Mouse (Mus musculus): ENCODE measurements around the gene A430078G23Rik.
"Not testable (repeated sequence)": the region's sequence is repeated elsewhere in the genome, so short reads cannot be mapped to it uniquely, and the experiment has no call there.

The A430078G23Rik gene

DNA sequence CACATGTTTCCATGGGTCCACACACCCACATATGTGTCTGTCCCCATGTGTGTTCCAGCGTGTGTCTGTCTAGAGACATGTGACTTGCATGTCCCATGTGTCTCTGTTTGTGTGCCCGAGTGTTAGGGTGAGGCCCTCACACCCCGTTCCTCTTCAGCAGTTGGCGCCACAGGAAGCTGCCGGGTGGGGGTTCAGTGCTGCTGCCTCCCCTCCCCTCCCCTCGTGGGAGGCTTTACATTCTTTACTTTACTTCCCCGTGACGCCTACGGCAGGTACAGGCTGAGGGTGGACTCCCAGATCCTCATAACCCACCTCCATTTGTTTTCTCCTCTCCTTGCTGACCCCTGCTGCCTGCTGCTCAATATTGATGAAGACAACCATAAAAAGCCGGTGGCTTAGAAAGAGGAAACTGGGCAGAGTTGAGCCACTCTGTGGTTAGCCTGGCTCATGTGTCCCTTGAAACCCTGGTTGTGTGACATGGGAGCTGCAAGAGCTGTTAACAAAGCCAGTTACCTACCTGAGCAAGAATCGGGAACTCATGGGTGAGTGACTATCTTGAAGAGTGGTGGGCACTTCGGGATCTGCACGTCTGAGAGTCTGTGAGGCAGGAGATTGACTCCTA is at the start of gene A430078G23Rik:
Gene A430078G23Rik (plus strand): TSS at position 227 of the 622 bp plus-strand sequence.
- no peak for DNase-seq

DNA sequence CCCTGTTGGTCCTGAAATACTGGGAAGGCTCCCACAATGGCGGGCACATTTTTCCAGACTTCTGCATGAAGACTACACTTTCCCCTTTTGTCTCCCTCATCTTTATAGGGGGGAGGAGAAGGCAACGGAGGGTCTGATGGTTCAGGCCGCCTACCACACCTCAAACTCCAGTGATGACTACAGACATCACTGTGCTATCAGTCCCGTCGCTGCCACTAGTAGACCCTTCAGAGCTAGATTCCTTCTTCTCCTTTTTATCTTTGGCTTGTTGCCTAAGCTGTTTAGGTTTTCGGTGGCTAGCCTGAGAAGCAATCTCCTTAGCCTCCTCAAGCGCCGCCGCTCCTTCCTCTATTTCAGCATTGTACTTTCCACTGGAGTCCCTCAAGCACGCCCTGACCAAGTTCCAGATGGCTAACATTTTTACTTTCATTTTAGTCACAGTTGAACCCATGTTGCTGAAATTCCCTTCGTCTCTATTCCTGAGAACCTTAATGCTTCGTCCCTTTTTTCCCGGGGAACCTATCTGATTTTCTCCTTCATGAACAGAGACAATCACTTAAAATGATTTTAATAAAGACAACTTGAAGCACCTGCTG is 44.9 kb upstream of the A430078G23Rik start:
- not testable (repeated sequence) for DNase-seq

DNA sequence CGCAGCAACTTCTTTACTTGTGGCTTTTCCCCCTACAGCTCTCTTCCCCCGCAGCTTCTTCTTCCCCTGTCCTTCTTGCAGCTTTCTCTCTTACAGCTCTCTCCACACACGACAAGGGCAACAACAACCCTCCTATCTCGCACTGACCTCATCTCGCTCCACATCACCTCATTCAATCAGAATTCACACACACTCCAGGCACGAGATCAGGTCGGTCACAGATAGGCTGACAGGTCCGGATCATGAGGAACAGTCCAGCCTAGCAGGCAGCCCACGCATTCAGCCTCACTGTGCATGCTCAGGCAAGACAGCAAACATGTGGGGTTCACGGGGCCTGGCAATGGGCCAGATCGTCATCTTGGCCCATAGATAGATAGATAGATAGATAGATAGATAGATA is 43.6 kb upstream of the A430078G23Rik start:
- no peak for DNase-seq

DNA sequence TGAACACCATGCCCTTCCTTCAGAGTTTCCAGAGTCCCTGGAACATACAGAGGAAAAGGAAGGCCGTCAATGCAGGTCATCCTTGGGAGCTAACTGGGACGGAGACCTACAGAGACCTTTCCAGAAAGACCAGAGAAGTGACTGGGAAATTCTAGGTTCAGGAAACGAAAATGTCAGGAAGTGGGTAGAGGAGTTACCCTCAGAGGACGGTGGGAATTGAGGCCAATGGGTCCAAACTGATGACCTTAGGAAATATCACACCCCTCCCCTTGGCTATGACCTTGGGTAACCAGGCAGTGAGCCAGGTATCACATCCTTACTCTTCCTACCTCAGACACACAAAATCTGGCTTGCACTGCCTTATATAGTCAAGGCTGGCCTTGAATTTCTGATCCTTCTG is 41.7 kb upstream of the A430078G23Rik start:
- DNase-seq: no peak

DNA sequence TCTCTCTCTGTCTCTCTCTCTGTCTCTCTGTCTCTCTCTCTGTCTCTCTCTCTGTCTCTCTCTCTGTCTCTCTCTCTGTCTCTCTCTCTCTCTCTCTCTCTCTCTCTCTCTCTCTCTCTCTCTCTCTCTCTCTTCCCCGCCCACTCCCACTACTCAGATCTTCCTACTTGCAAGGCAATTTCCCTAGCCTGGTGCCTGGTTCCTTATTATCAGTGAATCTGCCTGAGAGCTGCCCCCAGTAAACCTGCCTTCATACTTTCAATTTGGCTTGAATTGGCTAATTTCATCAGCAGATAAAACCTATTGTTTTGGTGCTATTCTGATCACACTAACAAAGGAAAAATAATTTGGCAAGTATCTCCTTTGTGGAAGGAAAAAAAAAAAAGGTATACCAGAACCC is 39.8 kb upstream of the A430078G23Rik start:
- not testable (repeated sequence) for DNase-seq

DNA sequence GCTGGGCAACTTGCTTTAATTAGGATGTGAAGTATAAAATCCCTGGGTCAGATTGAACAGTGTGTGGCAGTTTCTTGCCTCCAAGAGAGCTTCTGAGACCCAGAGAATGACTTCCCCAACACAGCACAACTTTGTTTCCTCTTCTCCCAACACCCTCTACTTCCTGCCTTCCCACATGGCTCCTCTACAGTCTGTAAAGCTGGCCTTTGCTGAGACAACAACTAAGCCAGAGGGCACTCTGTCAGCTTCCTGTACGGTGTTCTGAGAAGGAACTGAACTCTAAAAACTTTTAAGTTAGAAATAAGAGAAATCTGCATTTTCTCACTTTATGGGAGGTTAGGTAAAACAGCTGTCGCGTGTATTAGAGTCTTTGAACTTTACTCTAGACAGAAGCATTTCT is 39.4 kb upstream of the A430078G23Rik start:
- DNase-seq: no peak

DNA sequence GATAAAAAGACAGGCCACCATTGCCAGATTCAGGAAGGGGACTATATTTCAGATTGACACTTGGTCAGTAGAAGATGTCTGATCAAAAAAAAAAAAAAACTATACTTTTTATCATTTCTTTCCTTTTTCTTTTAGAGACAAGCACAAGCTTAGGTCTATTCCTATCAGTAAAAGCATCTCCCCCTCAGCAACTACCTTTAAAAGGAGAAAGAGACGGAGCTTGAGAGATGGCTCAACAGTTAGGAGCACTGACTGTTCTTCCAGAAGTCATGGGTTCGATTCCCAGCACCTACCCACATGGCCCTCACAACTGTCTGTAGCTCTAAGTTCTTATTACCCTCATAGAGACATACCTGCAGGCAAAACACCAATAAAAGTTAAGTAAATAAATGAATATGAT is 38.9 kb upstream of the A430078G23Rik start:
- no peak for DNase-seq

DNA sequence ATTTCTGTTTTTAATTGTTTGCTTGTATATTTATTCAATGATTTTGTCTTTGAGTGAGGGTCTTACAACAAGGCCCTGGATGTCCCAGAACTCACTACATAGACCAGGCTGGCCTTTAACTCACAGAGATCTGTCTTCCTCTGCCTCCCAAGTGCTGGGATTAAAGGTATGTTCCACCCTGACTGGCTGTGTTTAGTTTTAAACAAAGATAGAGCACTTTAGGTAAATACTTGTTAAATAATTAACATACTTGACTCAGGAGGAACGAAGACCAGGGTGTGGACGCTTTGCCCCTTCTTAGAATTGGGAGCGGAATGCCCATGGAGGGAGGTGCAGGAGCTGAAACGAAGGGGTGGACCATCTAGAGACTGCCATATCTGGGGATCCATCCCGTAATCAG is 36.6 kb upstream of the A430078G23Rik start:
- DNase-seq: no peak

DNA sequence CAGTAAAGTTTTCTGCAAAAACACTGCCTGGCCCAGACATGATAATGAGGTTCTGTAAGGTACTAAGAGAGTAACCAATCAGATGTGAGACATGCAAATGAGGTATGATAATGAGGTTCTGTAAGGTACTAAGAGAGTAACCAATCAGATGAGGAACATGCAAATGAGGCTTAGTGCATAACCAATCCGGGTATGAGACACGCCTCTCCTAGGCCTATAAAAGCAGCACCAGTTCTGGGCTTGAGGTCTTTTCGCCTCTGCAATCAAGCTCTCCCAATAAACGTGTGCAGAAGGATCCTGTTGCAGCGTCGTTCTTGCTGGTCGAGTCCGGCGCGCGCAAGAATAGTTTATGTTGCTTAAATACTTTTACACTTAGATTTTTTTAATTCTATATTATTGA is 33.9 kb upstream of the A430078G23Rik start:
- not testable (repeated sequence) for DNase-seq

DNA sequence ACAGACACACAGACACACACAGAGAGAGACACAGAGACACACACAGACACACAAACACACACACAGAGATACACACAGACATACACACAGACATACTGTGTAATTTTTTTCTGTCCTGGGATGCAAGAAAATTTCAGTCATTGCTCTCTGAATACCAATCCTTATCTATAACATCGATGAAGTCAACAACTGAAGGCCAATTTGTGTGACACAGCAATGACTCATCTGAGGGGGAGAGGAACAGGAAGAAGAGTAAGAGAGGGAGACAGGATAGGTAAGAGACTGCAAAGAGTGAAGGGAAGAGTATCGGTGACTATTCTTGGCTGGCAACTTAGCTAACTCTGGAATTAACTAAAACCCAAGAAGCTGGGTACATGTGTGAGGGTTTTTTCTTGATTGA is 29.0 kb upstream of the A430078G23Rik start:
- no peak for DNase-seq

DNA sequence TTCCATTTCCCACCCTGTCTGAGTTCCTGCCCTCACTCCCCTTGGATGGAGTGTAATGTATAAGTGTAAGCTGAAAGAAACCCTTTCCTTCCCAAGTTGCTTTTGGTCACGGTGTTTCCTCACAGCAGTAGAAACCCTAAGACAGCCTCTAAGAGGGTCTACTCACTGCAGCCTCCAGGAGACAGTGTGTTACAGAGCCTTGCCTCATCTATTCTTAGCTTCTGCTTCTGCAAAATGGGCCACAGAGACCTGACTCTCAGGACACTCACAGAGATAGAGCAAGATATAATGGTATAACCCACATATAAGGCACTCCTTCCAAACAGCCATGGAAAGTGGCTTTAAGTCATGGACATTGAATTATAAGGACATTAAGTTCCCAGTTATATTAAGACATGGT is 26.2 kb upstream of the A430078G23Rik start:
- no peak for DNase-seq

DNA sequence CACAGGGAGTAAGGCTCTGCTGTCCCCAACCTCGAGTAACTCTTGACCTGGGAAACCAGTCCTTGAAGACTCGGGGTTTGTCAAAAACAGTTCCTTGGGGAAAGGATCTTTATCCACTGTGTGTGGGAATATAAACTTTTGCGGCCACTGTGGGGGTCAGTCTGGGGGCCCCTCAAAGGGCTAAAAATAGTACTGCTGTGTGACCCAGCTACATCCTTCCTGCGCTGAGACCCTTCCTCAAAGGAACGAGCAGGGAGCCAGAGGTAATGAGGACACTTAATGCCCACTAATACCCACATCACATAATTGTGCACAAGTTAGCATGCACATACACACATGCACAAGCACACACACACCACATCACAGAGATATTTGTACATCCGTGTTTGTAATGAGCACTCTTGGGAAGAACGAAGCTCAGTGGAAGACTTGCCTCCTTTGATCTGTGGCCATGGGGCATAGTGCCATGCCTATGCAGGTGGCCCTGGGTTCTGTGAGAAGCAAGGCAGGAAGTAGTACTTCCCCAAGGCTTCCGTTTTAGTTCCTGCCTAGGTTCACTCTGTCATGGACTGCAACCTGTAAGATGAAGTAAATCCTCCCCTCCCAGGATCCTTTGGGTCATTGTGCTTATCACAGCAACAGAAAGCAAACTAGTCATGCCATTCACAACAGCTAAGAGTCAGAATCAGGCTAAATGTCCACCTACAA is 25.5 kb upstream of the A430078G23Rik start:
- DNase-seq: no peak

DNA sequence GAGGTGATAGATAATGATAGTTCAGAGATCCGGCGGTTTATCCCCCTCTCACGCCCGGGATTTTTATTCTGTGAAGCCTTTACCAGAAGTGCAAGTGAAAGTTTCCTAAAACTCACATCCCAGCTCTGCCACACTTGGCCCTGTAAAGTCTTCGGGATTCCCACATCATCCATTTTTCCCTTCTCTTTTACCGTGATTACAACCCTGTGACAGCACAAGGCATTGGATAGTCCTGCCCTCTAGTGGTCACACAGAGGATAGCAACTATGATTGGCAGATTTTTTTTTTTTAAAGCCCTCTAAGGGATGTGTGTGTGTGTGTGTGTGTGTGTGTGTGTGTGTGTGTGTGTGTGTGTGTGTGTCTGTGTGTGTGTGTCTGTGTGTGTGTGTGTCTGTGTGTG is 22.6 kb upstream of the A430078G23Rik start:
- DNase-seq: peak; percentile 31 to 59

DNA sequence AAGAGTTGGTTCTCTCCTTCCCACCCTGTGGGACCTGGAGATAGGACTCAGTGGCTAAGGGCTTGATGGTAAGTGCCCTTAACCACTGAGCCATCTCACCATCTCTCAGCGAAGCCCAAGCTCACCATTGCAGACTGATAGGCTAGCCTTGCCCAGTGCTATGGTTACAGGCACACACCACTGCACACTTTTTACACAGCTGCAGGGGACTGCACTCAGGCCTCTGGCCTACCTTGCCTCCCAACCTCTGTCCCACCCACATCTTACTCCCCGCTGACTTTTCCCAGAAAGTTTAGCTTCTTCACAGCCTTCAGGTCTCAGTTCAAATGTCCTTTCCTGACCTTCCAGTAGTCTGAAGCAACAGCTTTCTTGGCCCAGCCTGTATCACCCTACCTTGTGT is 21.5 kb upstream of the A430078G23Rik start:
- DNase-seq: no peak

DNA sequence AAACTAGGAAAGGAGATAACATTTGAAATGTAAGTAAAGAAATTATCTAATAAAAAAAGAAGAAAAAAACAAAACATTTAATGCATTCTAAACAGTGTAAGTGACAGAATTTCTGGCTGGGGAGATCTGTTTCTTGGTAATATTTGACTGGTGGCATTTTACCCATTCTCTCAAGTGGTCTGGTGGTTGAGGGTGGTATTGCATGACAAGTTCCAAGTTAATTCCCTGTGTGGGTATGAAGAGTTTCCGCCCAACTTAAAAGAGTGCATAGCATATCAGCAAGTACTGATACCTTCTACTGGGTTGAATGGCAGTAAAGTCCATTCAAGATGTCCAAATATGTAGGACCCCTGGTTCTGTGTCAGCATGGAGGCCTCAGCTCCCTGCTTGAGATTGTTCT is 17.3 kb upstream of the A430078G23Rik start:
- DNase-seq: no peak

DNA sequence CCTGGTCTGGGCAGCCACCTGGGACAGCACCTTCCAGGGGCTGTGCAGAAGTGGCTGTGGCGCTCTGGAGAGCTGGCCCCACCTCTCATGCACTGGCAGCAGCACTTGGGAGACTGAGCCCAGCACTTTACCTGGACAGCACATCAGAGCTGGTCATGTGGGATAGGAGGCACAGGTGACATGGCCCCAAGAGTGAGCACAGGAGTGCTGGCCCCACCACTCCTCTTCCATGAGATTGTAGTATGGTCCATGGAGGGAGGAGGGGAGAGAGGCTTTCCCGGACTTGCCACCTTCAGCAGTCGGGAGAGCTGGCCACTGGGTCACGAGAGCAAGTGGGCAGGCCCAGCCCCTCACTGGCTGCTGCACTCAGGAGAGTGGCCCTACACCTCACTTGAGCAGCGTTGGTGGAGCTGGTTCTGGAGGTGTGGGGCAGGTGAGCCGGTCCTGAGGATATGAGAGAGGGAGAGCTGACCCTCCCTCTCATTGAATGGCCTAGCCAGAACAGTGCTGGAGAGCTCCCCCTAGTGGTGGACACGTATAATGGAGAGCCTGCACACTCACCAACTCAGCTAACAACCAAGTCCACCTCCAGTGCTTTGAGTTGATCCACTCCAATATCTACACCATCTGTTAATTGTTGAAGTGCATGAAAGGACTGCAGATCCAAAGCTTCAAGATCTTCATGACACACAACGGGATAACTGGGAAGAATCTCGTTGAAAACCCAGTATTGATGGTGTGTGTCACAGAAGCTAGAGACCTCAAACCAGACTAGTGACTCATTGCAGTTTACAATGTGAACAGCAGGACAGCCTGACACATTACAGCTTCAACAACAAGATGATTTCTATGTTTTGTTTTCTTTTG is 16.3 kb upstream of the A430078G23Rik start:
- DNase-seq: peak; percentile 33 to 44

DNA sequence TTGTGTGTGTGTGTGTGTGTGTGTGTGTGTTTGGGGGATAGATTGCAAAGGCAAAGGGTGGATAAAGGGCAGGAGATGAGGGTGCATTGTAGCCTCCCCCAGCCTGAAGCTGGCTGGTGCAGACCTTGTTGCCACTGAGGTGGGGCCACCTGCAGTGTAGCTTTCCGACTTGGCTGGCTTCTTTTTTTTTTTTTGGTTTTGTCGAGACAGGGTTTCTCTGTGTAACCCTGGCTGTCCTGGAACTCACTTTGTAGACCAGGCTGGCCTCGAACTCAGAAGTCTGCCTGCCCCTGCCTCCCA is 15.7 kb upstream of the A430078G23Rik start:
- not testable (repeated sequence) for DNase-seq

DNA sequence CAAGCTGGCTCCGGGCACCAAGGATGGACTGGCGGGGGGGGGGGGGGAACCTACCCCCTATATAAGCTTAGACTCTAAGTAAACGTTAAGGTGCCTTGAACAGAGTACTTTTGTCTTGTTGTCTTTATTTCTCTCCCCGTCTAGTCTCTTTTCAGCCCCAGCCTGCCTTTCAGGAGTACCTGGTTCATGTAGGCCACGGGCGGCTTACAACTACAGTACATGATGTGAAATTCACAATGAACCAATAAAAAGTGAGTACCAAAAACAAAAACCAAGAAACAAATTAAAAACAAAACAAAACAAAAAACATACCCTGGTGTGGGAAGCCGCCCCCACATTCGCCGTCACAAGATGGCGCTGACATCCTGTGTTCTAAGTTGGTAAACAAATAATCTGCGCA is 15.2 kb upstream of the A430078G23Rik start:
- no peak for DNase-seq

DNA sequence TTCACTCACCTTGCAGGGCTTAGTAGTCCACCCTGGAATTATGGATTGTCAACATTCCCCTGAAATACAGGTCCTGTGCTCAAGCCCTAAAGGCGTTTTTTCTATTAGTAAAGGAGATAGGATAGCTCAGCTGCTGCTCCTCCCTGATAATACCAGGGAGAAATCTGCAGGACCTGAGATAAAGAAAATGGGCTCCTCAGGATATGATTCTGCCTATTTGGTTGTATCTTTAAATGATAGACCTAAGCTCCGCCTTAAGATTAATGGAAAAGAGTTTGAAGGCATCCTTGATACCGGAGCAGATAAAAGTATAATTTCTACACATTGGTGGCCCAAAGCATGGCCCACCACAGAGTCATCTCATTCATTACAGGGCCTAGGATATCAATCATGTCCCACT is 12.5 kb upstream of the A430078G23Rik start:
- DNase-seq: not testable (repeated sequence)

DNA sequence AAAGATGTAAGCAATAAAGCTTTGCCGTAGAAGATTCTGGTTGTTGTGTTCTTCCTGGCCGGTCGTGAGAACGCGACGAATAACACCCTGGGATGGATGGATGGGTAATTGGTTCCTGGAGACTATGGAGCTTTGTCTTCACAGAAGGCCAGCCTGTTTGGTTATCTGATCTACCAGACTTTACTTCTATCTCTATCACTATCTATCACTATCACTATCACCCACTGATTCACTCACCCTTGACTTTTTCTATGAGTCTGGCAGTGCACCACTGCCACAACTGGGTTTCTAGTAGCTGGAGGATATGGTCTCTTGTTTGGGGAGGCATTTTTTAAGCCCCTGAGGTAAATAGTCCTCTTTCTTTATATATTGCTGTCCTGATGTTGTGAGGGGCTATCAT is 7.9 kb upstream of the A430078G23Rik start:
- no peak for DNase-seq

DNA sequence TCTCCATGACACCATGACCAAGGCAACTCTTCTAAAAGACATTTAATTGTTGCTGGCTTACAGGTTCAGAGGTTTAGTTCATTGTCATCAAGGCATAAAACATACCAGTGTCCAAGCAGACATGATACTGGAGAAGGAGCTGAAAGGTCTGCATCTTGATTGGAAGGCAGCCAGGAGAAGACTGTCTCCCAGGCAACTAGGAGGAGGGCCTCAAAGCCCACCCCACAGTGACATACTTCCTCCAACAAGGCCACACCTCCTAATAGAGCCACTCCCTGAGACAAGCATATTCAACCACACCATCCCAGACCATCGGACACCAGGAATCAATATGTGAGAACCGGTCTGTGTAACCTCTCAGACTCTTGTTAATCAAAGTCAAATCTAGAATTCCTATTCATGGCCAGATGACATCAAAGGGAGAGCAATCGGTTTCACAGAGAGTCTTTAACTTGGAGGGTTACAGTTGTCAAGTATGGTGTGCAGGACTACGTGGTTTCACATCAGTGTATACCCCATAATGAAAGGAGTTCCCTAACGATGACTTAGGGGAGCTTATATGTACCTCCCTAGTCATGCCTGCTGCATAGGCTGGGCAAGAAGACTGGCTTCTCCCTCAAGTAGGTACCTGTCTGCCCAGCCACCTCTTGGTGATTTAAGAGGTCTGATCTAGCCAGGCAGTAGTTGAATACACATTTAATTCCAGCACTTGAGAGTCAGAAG is 6.4 kb upstream of the A430078G23Rik start:
- DNase-seq: no peak

DNA sequence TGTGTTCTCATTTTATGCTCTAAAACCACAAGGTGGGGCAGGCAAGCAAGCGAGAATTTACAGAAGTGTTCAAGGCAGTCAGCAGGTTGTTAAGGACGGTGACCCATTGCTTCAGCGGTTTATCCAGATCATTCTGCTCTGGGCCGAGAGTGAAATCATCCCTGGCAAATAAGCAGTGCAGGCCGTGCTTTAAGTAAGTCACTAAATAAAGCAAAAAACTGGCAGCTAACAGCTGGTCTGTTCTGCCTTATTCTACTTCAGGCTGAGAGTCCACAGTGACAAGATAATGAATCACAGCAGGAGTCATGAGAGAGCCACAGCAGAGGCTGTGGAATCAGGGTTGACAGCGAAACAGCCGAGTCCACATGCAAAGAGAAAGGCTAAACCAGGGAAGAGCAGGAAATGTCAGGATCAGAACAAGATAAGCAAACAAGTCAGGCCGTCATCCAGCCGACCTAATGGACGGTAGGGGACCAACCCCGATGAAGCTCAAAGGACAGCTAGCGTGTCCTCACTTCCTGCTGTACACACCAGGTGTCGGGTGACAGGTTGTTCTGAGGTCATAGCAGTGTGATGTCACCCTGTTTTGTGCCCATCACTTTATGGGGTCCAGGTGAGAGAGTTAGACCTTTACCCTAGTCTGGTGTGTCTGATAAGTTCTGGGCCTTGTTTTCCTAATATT is 4.9 kb upstream of the A430078G23Rik start:
- no peak for DNase-seq
